In the genomic region with DNA sequence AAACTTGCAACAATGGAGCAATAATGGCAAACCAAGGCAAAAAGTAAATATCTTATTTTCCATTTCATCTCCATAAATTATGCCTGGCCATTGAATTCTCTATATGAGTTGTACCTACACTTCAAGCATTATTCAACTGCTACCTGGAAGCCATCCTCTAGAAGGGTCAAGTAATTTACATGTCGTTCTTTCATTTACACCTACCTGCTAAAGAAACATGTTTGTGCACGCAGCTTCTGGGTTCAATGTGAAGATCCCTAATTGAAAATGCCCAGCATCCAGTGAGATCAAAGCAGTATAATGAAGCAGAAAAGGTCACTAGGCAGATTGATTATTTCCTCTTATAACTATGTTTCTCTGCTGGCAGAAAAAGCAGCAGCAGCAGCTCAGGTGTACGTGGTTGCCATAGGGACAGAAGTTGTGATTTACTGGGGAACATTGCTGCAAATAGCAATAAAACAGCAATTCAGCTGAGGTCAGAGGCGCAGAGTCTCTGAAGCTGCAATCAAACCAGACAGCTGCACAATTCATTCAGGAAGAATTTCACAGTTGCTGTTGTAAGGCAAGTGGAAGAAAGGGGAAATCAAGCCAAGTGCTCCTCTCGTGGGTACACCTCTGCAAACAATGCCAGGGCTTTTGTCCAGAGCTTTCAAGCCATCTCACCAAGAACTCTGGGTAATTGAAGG, we compare ENCODE assay signal across 13 mouse cellular contexts.
DNase-seq lines count a peak whose midpoint lies in the region; ATAC-seq and TF ChIP-seq lines count a peak whose summit lies in the region.
"Had no signal": no experiment of that assay in that cellular context is flagged by ENCODE, and none has a peak within 500 bp of the region (broad histone marks: within the 10 kb centered on the region; RNA-seq: fewer than 3 reads in every experiment).

No protein-coding gene starts in this region.

- DNase-seq in forebrain, embryonic 10.5 days (ENCODE audit: extremely low spot score, low spot score), result no peak
- DNase-seq in forebrain, embryonic 14.5 days (ENCODE audit: low spot score), result peak; percentile 68
- DNase-seq in ovary, postnatal 10 days (ENCODE audit: low spot score), result no peak
- no peak for DNase-seq in gastrocnemius, adult 8-10 months (ENCODE audit: low spot score in 2 of 2)
- DNase-seq: cerebellum, adult 11 months; lung, adult 18-20 months had no signal

- no peak for TF ChIP-seq CTCF in intestine, postnatal 0 days (IDR thresholded peaks at IDR 0.05; ENCODE audit: low read depth)

- no peak overlapping the region for H3K9ac ChIP-seq in forebrain, embryonic 13.5 days
- no peak overlapping the region for H3K9ac ChIP-seq in forebrain, embryonic 14.5 days (ENCODE audit: low read length)
- no peak overlapping the region for H3K9ac ChIP-seq in intestine, postnatal 0 days (ENCODE audit: low read depth, low read length)
- no peak overlapping the region for H3K9ac ChIP-seq in midbrain, embryonic 16.5 days (ENCODE audit: low read depth, low read length)
- H3K9ac ChIP-seq: embryonic facial prominence, embryonic 13.5 days; heart, embryonic 12.5 days had no signal

- H3K36me3 ChIP-seq in forebrain, embryonic 13.5 days (ENCODE audit: poor library complexity, severe bottlenecking), result no peaks in the 10 kb centered on the region
- H3K36me3 ChIP-seq in forebrain, embryonic 10.5 days (replicated peaks), result no peaks in the 10 kb centered on the region
- H3K36me3 ChIP-seq in forebrain, embryonic 14.5 days (ENCODE audit: control insufficient read depth, insufficient read depth, low read length), result no peaks in the 10 kb centered on the region
- H3K36me3 ChIP-seq in intestine, postnatal 0 days (ENCODE audit: control insufficient read depth, insufficient read depth), result no peaks in the 10 kb centered on the region
- no peaks in the 10 kb centered on the region for H3K36me3 ChIP-seq in midbrain, embryonic 16.5 days (ENCODE audit: control insufficient read depth, insufficient read depth, low read length)
- H3K36me3 ChIP-seq: embryonic facial prominence, embryonic 13.5 days; heart, embryonic 12.5 days had no signal

- no peaks in the 10 kb centered on the region for H3K9me3 ChIP-seq in forebrain, embryonic 13.5 days (replicated peaks)
- H3K9me3 ChIP-seq in forebrain, embryonic 10.5 days, result no peaks in the 10 kb centered on the region
- no peaks in the 10 kb centered on the region for H3K9me3 ChIP-seq in forebrain, embryonic 14.5 days (replicated peaks; ENCODE audit: control insufficient read depth, low read length)
- H3K9me3 ChIP-seq in intestine, postnatal 0 days (ENCODE audit: control insufficient read depth), result no peaks in the 10 kb centered on the region
- no peaks in the 10 kb centered on the region for H3K9me3 ChIP-seq in midbrain, embryonic 16.5 days (replicated peaks; ENCODE audit: control insufficient read depth, low read length, poor library complexity, severe bottlenecking)
- H3K9me3 ChIP-seq: embryonic facial prominence, embryonic 13.5 days; heart, embryonic 12.5 days had no signal

- H3K27ac ChIP-seq in forebrain, embryonic 13.5 days, result no peak overlapping the region
- no peak overlapping the region for H3K27ac ChIP-seq in forebrain, embryonic 10.5 days
- H3K27ac ChIP-seq in forebrain, embryonic 14.5 days (ENCODE audit: low read depth, low read length), result peak overlapping the region; percentile 48; the same call in 1 of the 2 replicates
- no peak overlapping the region for H3K27ac ChIP-seq in intestine, postnatal 0 days (ENCODE audit: low read depth, low read length)
- H3K27ac ChIP-seq in midbrain, embryonic 16.5 days (ENCODE audit: low read length), result peak overlapping the region; percentile 77
- H3K27ac ChIP-seq: embryonic facial prominence, embryonic 13.5 days had no signal

- H3K4me1 ChIP-seq in forebrain, embryonic 13.5 days, result no peaks in the 10 kb centered on the region
- H3K4me1 ChIP-seq in forebrain, embryonic 10.5 days, result no peaks in the 10 kb centered on the region
- no peaks in the 10 kb centered on the region; the same call in 1 of the 2 replicates for H3K4me1 ChIP-seq in forebrain, embryonic 14.5 days (ENCODE audit: control insufficient read depth, insufficient read depth, low read length)
- no peaks in the 10 kb centered on the region for H3K4me1 ChIP-seq in intestine, postnatal 0 days (replicated peaks; ENCODE audit: control insufficient read depth, insufficient read depth, low read length)
- peaks cover 13% of the 10 kb centered on the region for H3K4me1 ChIP-seq in midbrain, embryonic 16.5 days (ENCODE audit: control insufficient read depth, insufficient read depth, low read length)
- H3K4me1 ChIP-seq: embryonic facial prominence, embryonic 13.5 days; heart, embryonic 12.5 days had no signal

- WGBS in forebrain, embryonic 13.5 days, result 56% methylated on average over 5 of the region's 5 CpGs
- 81% methylated on average over 5 of the region's 5 CpGs for WGBS in forebrain, embryonic 10.5 days
- 54% methylated on average over 5 of the region's 5 CpGs for WGBS in forebrain, embryonic 14.5 days
- WGBS in intestine, postnatal 0 days, result 39% methylated on average over 5 of the region's 5 CpGs
- WGBS in midbrain, embryonic 16.5 days, result 26% methylated on average over 5 of the region's 5 CpGs

- no peaks in the 10 kb centered on the region for H3K27me3 ChIP-seq in forebrain, embryonic 13.5 days
- no peaks in the 10 kb centered on the region for H3K27me3 ChIP-seq in forebrain, embryonic 10.5 days (ENCODE audit: poor library complexity, severe bottlenecking)
- H3K27me3 ChIP-seq in forebrain, embryonic 14.5 days (replicated peaks; ENCODE audit: control insufficient read depth, insufficient read depth, low read length), result no peaks in the 10 kb centered on the region
- no peaks in the 10 kb centered on the region for H3K27me3 ChIP-seq in intestine, postnatal 0 days (replicated peaks; ENCODE audit: control insufficient read depth, insufficient read depth, low read length)
- H3K27me3 ChIP-seq in midbrain, embryonic 16.5 days (ENCODE audit: control insufficient read depth, insufficient read depth, low read depth, low read length), result no peaks in the 10 kb centered on the region
- H3K27me3 ChIP-seq: embryonic facial prominence, embryonic 13.5 days; heart, embryonic 12.5 days had no signal

- no peak overlapping the region for H3K4me2 ChIP-seq in forebrain, embryonic 13.5 days
- no peak overlapping the region for H3K4me2 ChIP-seq in forebrain, embryonic 14.5 days (ENCODE audit: low read length)
- H3K4me2 ChIP-seq in intestine, postnatal 0 days (replicated peaks; ENCODE audit: low read depth), result no peak overlapping the region
- peak overlapping the region; percentile 13; the same call in 1 of the 2 replicates for H3K4me2 ChIP-seq in midbrain, embryonic 16.5 days (ENCODE audit: low read length)
- H3K4me2 ChIP-seq: embryonic facial prominence, embryonic 13.5 days; heart, embryonic 12.5 days had no signal

- H3K4me3 ChIP-seq in forebrain, embryonic 13.5 days, result no peak overlapping the region
- H3K4me3 ChIP-seq in forebrain, embryonic 10.5 days, result no peak overlapping the region
- no peak overlapping the region for H3K4me3 ChIP-seq in forebrain, embryonic 14.5 days (ENCODE audit: low read depth, low read length)
- no peak overlapping the region for H3K4me3 ChIP-seq in intestine, postnatal 0 days (ENCODE audit: low read depth, low read length)
- H3K4me3 ChIP-seq in midbrain, embryonic 16.5 days (ENCODE audit: low read depth, low read length), result no peak overlapping the region
- H3K4me3 ChIP-seq: embryonic facial prominence, embryonic 13.5 days; heart, embryonic 12.5 days had no signal

- peak; percentile 66 for ATAC-seq in forebrain, embryonic 13.5 days
- peak; percentile 70 for ATAC-seq in forebrain, embryonic 14.5 days
- peak; percentile 41; the same call in 1 of the 2 replicates for ATAC-seq in intestine, postnatal 0 days
- peak; percentile 91 for ATAC-seq in midbrain, embryonic 16.5 days
- no peak for ATAC-seq in monocyte, adult 5-6 weeks (replicated peaks; ENCODE audit: insufficient number of reproducible peaks, low FRiP score, low TSS enrichment, poor library complexity, severe bottlenecking)
- ATAC-seq: inflammation-experienced regulatory T-cells, adult 6 months had no signal

Comparison
In these comparisons a context has a peak if more than half of its experiments do, and no peak if none do; other contexts are left out.
1. H3K27ac ChIP-seq: peak in forebrain, embryonic 14.5 days (single experiment) and midbrain, embryonic 16.5 days (single experiment); none in forebrain, embryonic 13.5 days (single experiment), forebrain, embryonic 10.5 days (single experiment) and intestine, postnatal 0 days (single experiment).